Mouse (Mus musculus) erythroblast, embryonic 14.5 days (primary cell): Measurements from ENCODE around the gene Lrr1.

Experiments
- GATA1 ChIP-seq: IDR thresholded peaks from 2 replicates; pipeline ENCODE4 v1.6.1; 2012; ENCODE audit warnings: low read length, inconsistent platforms, mixed read lengths
- TAL1 ChIP-seq: IDR thresholded peaks from 3 replicates; pipeline ENCODE4 v1.6.1; 2012; ENCODE audit warnings: low read length, inconsistent platforms, mixed read lengths

- TF ChIP-seq TAL1: no peak
- TF ChIP-seq GATA1: no peak
These were observed 24.0 kb downstream of the Lrr1 start for GRCm38 (mm10) chr12:69192637-69193036.
